Mouse (Mus musculus): ENCODE data around the gene Cwc25.
A peak's percentile ranks its signal among the peaks of the same experiment; 100 is the strongest.
"Not testable (repeated sequence)": the region's sequence is repeated elsewhere in the genome, so short reads cannot be mapped to it uniquely, and the experiment has no call there.

The Cwc25 gene

GRCm38 (mm10) chr11:97728730-97729129 lies 37.6 kb downstream of the Cwc25 start:
- no peak for DNase-seq (ENCODE audit: extremely low spot score, low spot score)

GRCm38 (mm10) chr11:97728311-97728710 lies 38.0 kb downstream of the Cwc25 start:
- no peak for DNase-seq (ENCODE audit: extremely low spot score, low spot score)

GRCm38 (mm10) chr11:97723709-97724108 lies 42.6 kb downstream of the Cwc25 start:
- no peak for DNase-seq (ENCODE audit: extremely low spot score, low spot score)

- no peak for DNase-seq (ENCODE audit: extremely low spot score, low spot score)
Observed at GRCm38 (mm10) chr11:97721338-97721737, 45.0 kb downstream of the Cwc25 start.

- DNase-seq (ENCODE audit: extremely low spot score, low spot score) = no peak
Observed at GRCm38 (mm10) chr11:97719041-97719440, 47.3 kb downstream of the Cwc25 start.

- DNase-seq (ENCODE audit: extremely low spot score, low spot score) = no peak
Observed at GRCm38 (mm10) chr11:97718281-97718860, 48.0 kb downstream of the Cwc25 start.

GRCm38 (mm10) chr11:97717369-97718280 lies 48.7 kb downstream of the Cwc25 start:
- DNase-seq (ENCODE audit: extremely low spot score, low spot score) = no peak

- no peak for DNase-seq (ENCODE audit: extremely low spot score, low spot score)
Observed at GRCm38 (mm10) chr11:97716021-97716420, 50.3 kb downstream of the Cwc25 start.

GRCm38 (mm10) chr11:97714784-97715760 lies 51.3 kb downstream of the Cwc25 start:
- no peak for DNase-seq (ENCODE audit: extremely low spot score, low spot score)

- DNase-seq (ENCODE audit: extremely low spot score, low spot score) = no peak
Observed at GRCm38 (mm10) chr11:97714356-97714755, 52.0 kb downstream of the Cwc25 start.

GRCm38 (mm10) chr11:97713896-97714295 lies 52.5 kb downstream of the Cwc25 start:
- DNase-seq (ENCODE audit: extremely low spot score, low spot score) = no peak

- no peak for DNase-seq (ENCODE audit: extremely low spot score, low spot score)
Observed at GRCm38 (mm10) chr11:97712286-97712685, 54.1 kb downstream of the Cwc25 start.

GRCm38 (mm10) chr11:97711200-97711900 lies 55.0 kb downstream of the Cwc25 start:
- no peak for DNase-seq (ENCODE audit: extremely low spot score, low spot score)

- not testable (repeated sequence) for DNase-seq (ENCODE audit: extremely low spot score, low spot score)
Observed at GRCm38 (mm10) chr11:97710067-97710466, 56.3 kb downstream of the Cwc25 start.

- peak; percentile 94 for DNase-seq (ENCODE audit: extremely low spot score, low spot score)
Observed at GRCm38 (mm10) chr11:97703039-97703826, 63.1 kb downstream of the Cwc25 start, which contains the start of gene Psmb3. TSS of gene Psmb3 (plus strand) at chr11:97703399.

- DNase-seq (ENCODE audit: extremely low spot score, low spot score) = peak; percentile 93
Observed at GRCm38 (mm10) chr11:97702393-97702745, 64.0 kb downstream of the Cwc25 start.

GRCm38 (mm10) chr11:97701581-97702392 lies 64.6 kb downstream of the Cwc25 start:
- no peak for DNase-seq (ENCODE audit: extremely low spot score, low spot score)

- no peak for DNase-seq (ENCODE audit: extremely low spot score, low spot score)
Observed at GRCm38 (mm10) chr11:97700746-97701580, 65.4 kb downstream of the Cwc25 start.
